Mouse (Mus musculus): ENCODE data around the gene Pwp2. TPM values are rescaled to one million over a fixed set of nuclear protein-coding genes. Genes with fewer than 3 reads are reported as not detected.
"Not testable (repeated sequence)": the region's sequence is repeated elsewhere in the genome, so short reads cannot be mapped to it uniquely, and the experiment has no call there.

The Pwp2 gene
- polyA plus RNA-seq, 1 experiment from 2014 or later: 17.0 TPM

- no peak for ATAC-seq (ENCODE audit: low read depth)
- Histone ChIP-seq H3K9ac (ENCODE audit: low read length) (no peak overlapping the region), H3K36me3 (ENCODE audit: control insufficient read depth, insufficient read depth, low read length) (peaks cover 7% of the 10 kb centered on the region), H3K9me3 (ENCODE audit: control insufficient read depth, low read length) (no peaks in the 10 kb centered on the region), H3K27me3 (ENCODE audit: control insufficient read depth, insufficient read depth, low read depth, low read length) (no peaks in the 10 kb centered on the region), H3K4me2 (ENCODE audit: low read depth, low read length) (no peak overlapping the region), H3K27ac (ENCODE audit: low read length) (no peak overlapping the region), H3K4me1 (replicated peaks; ENCODE audit: control insufficient read depth, insufficient read depth, low read length) (no peaks in the 10 kb centered on the region), H3K4me3 (ENCODE audit: low read length) (no peak overlapping the region)
- 82% methylated on average over 1 of the region's 1 CpGs for WGBS
Measured at GRCm38 (mm10) chr10:78219528-78219927, 34.6 kb upstream of the Pwp2 start.

DNA sequence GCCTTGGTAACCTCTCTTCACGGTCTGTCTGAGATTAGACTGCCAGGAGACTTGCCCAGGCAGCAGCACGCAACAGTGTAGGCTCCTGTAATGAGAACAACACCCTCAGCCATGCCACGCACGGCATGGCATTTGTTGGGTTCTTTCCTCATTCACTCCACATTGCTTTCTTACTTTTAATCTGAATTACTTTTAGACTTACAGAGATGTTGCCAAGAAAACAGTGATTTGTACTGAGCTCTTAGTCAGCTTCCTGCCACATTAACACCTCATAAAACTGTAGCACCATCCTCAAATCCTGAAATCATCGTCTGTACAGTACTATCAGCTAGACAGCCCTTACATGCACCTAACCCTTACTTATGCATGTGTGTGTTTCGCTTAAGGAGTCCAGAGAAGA lies 33.6 kb upstream of the Pwp2 start:
- H3K4me1 ChIP-seq (replicated peaks; ENCODE audit: control insufficient read depth, insufficient read depth, low read length): no peaks in the 10 kb centered on the region
- H3K27me3 ChIP-seq (ENCODE audit: control insufficient read depth, insufficient read depth, low read depth, low read length): no peaks in the 10 kb centered on the region
- H3K27ac ChIP-seq (ENCODE audit: low read length): no peak overlapping the region
- H3K9ac ChIP-seq (ENCODE audit: low read length): no peak overlapping the region
- H3K4me3 ChIP-seq (ENCODE audit: low read length): no peak overlapping the region
- ATAC-seq (ENCODE audit: low read depth): no peak
- no peaks in the 10 kb centered on the region for H3K9me3 ChIP-seq (ENCODE audit: control insufficient read depth, low read length)
- no peak overlapping the region for H3K4me2 ChIP-seq (ENCODE audit: low read depth, low read length)
- 77% methylated on average over 6 of the region's 6 CpGs for WGBS
- H3K36me3 ChIP-seq (ENCODE audit: control insufficient read depth, insufficient read depth, low read length): peaks cover 10% of the 10 kb centered on the region

DNA sequence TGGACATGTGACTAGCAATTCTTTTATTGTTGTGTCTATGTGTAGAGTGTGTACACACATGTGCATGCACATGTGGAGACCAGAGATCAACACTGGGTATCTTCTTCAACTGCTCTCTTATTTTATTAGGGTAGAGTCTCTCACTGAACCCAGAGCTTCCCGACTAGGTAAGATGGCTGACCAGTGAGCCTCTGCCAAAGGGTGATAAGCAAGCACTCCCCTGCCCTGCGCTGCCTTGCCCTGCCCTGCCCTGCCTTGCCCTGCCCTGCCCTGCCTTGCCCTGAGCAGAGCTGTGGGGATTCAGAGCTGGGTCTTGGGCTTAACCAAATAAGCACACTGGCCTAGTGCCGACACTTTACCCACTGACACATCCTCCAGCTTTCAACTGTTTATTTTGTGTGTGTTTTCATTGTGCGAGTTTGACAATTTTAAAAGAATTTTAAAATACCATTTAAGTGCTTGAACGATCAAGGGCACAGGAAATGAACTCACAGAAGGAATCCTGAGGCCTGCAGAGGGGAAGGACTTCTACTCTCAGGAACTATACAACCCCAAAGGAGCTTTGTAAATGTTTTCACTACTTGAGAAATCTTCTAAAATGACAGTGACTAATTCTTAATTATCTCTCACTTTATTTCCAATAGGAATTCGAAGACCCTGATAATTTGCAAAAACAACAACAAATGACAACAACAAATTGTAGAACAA lies 31.6 kb upstream of the Pwp2 start:
- no peaks in the 10 kb centered on the region for H3K9me3 ChIP-seq (ENCODE audit: control insufficient read depth, low read length)
- H3K36me3 ChIP-seq (ENCODE audit: control insufficient read depth, insufficient read depth, low read length): peaks cover 23% of the 10 kb centered on the region
- ATAC-seq (ENCODE audit: low read depth): no peak
- H3K4me1 ChIP-seq (replicated peaks; ENCODE audit: control insufficient read depth, insufficient read depth, low read length): no peaks in the 10 kb centered on the region
- no peak overlapping the region for H3K27ac ChIP-seq (ENCODE audit: low read length)
- H3K27me3 ChIP-seq (ENCODE audit: control insufficient read depth, insufficient read depth, low read depth, low read length): no peaks in the 10 kb centered on the region
- no peak overlapping the region for H3K4me2 ChIP-seq (ENCODE audit: low read depth, low read length)
- no peak overlapping the region for H3K9ac ChIP-seq (ENCODE audit: low read length)
- 66% methylated on average over 6 of the region's 6 CpGs for WGBS
- no peak overlapping the region for H3K4me3 ChIP-seq (ENCODE audit: low read length)

GRCm38 (mm10) chr10:78214371-78214770 lies 29.4 kb upstream of the Pwp2 start:
- H3K9me3 ChIP-seq (ENCODE audit: control insufficient read depth, low read length): no peaks in the 10 kb centered on the region
- no peak overlapping the region for H3K27ac ChIP-seq (ENCODE audit: low read length)
- H3K4me1 ChIP-seq (replicated peaks; ENCODE audit: control insufficient read depth, insufficient read depth, low read length): no peaks in the 10 kb centered on the region
- WGBS: 93% methylated on average over 9 of the region's 9 CpGs
- no peak overlapping the region for H3K9ac ChIP-seq (ENCODE audit: low read length)
- H3K4me3 ChIP-seq (ENCODE audit: low read length): no peak overlapping the region
- H3K27me3 ChIP-seq (ENCODE audit: control insufficient read depth, insufficient read depth, low read depth, low read length): no peaks in the 10 kb centered on the region
- H3K36me3 ChIP-seq (ENCODE audit: control insufficient read depth, insufficient read depth, low read length): peaks cover 30% of the 10 kb centered on the region
- ATAC-seq (ENCODE audit: low read depth): no peak
- H3K4me2 ChIP-seq (ENCODE audit: low read depth, low read length): no peak overlapping the region

GRCm38 (mm10) chr10:78211311-78211710 lies 26.4 kb upstream of the Pwp2 start:
- ATAC-seq (ENCODE audit: low read depth): no peak

GRCm38 (mm10) chr10:78201182-78201581 lies 16.2 kb upstream of the Pwp2 start:
- H3K4me1 ChIP-seq (replicated peaks; ENCODE audit: control insufficient read depth, insufficient read depth, low read length): no peaks in the 10 kb centered on the region
- no peak overlapping the region for H3K4me3 ChIP-seq (ENCODE audit: low read length)
- no peaks in the 10 kb centered on the region for H3K27me3 ChIP-seq (ENCODE audit: control insufficient read depth, insufficient read depth, low read depth, low read length)
- H3K4me2 ChIP-seq (ENCODE audit: low read depth, low read length): no peak overlapping the region
- WGBS: 83% methylated on average over 4 of the region's 4 CpGs
- peaks cover 26% of the 10 kb centered on the region for H3K36me3 ChIP-seq (ENCODE audit: control insufficient read depth, insufficient read depth, low read length)
- no peak overlapping the region for H3K27ac ChIP-seq (ENCODE audit: low read length)
- H3K9me3 ChIP-seq (ENCODE audit: control insufficient read depth, low read length): no peaks in the 10 kb centered on the region
- ATAC-seq (ENCODE audit: low read depth): no peak
- no peak overlapping the region for H3K9ac ChIP-seq (ENCODE audit: low read length)

More at GRCm38 (mm10) chr10:78211311-78211710, 26.4 kb upstream of the Pwp2 start:
- no peak overlapping the region for H3K4me2 ChIP-seq (ENCODE audit: low read depth, low read length)
- peaks cover 41% of the 10 kb centered on the region for H3K36me3 ChIP-seq (ENCODE audit: control insufficient read depth, insufficient read depth, low read length)
- H3K4me3 ChIP-seq (ENCODE audit: low read length): no peak overlapping the region
- no peak overlapping the region for H3K27ac ChIP-seq (ENCODE audit: low read length)
- no peak overlapping the region for H3K9ac ChIP-seq (ENCODE audit: low read length)
- 59% methylated on average over 6 of the region's 6 CpGs for WGBS
- H3K27me3 ChIP-seq (ENCODE audit: control insufficient read depth, insufficient read depth, low read depth, low read length): no peaks in the 10 kb centered on the region
- H3K9me3 ChIP-seq (ENCODE audit: control insufficient read depth, low read length): no peaks in the 10 kb centered on the region
- no peaks in the 10 kb centered on the region for H3K4me1 ChIP-seq (replicated peaks; ENCODE audit: control insufficient read depth, insufficient read depth, low read length)

- H3K36me3 ChIP-seq (ENCODE audit: control insufficient read depth, insufficient read depth, low read length): peaks cover 43% of the 10 kb centered on the region
- no peak overlapping the region for H3K4me3 ChIP-seq (ENCODE audit: low read length)
- ATAC-seq (ENCODE audit: low read depth): no peak
- 87% methylated on average over 5 of the region's 5 CpGs for WGBS
- H3K27me3 ChIP-seq (ENCODE audit: control insufficient read depth, insufficient read depth, low read depth, low read length): no peaks in the 10 kb centered on the region
- no peak overlapping the region for H3K4me2 ChIP-seq (ENCODE audit: low read depth, low read length)
- H3K4me1 ChIP-seq (replicated peaks; ENCODE audit: control insufficient read depth, insufficient read depth, low read length): no peaks in the 10 kb centered on the region
- no peak overlapping the region for H3K27ac ChIP-seq (ENCODE audit: low read length)
- no peak overlapping the region for H3K9ac ChIP-seq (ENCODE audit: low read length)
- H3K9me3 ChIP-seq (ENCODE audit: control insufficient read depth, low read length): no peaks in the 10 kb centered on the region
Measured at GRCm38 (mm10) chr10:78192933-78193332, 8.0 kb upstream of the Pwp2 start.

GRCm38 (mm10) chr10:78186076-78186475 lies 1.1 kb upstream of the Pwp2 start:
- not testable (repeated sequence) for H3K9ac ChIP-seq (ENCODE audit: low read length); H3K4me3 ChIP-seq (ENCODE audit: low read length); ATAC-seq (ENCODE audit: low read depth); H3K9me3 ChIP-seq (ENCODE audit: control insufficient read depth, low read length); H3K27ac ChIP-seq (ENCODE audit: low read length); H3K4me2 ChIP-seq (ENCODE audit: low read depth, low read length); H3K4me1 ChIP-seq (replicated peaks; ENCODE audit: control insufficient read depth, insufficient read depth, low read length); H3K27me3 ChIP-seq (ENCODE audit: control insufficient read depth, insufficient read depth, low read depth, low read length)
- WGBS: 77% methylated on average over 4 of the region's 4 CpGs
- H3K36me3 ChIP-seq (ENCODE audit: control insufficient read depth, insufficient read depth, low read length): peaks cover 30% of the 10 kb centered on the region; the same call in 1 of the 2 replicates

DNA sequence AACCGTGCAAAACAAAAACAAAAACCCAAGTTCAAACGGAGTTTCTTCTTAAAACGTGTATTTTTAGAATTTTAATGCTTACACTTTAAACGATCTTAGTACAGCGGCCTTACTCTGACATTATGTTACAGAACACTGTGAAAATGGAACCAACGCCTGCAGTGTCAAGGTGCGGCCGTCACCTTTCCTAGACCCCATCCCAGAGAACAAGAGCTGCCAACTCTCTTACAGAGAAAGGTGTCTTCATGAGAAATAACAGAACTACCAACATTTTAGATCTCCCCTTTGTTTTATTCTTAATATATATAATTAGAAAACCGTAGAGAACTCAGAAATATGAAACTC lies 404 bp upstream of the Pwp2 start:
- ATAC-seq (ENCODE audit: low read depth): peak; percentile 37; the same call in 1 of the 2 replicates
- H3K27me3 ChIP-seq (ENCODE audit: control insufficient read depth, insufficient read depth, low read depth, low read length): no peaks in the 10 kb centered on the region
- 16% methylated on average over 9 of the region's 9 CpGs for WGBS
- H3K4me2 ChIP-seq (ENCODE audit: low read depth, low read length): peak overlapping the region; percentile 65
- peak overlapping the region; percentile 54 for H3K9ac ChIP-seq (ENCODE audit: low read length)
- peaks cover 27% of the 10 kb centered on the region; the same call in 1 of the 2 replicates for H3K36me3 ChIP-seq (ENCODE audit: control insufficient read depth, insufficient read depth, low read length)
- H3K4me3 ChIP-seq (ENCODE audit: low read length): peak overlapping the region; percentile 64
- H3K9me3 ChIP-seq (ENCODE audit: control insufficient read depth, low read length): no peaks in the 10 kb centered on the region
- peaks cover 9% of the 10 kb centered on the region for H3K4me1 ChIP-seq (replicated peaks; ENCODE audit: control insufficient read depth, insufficient read depth, low read length)
- H3K27ac ChIP-seq (ENCODE audit: low read length): peak overlapping the region; percentile 70

All from lung, embryonic 16.5 days (tissue).